Mouse (Mus musculus): ENCODE results near the gene Krt8.

DNA sequence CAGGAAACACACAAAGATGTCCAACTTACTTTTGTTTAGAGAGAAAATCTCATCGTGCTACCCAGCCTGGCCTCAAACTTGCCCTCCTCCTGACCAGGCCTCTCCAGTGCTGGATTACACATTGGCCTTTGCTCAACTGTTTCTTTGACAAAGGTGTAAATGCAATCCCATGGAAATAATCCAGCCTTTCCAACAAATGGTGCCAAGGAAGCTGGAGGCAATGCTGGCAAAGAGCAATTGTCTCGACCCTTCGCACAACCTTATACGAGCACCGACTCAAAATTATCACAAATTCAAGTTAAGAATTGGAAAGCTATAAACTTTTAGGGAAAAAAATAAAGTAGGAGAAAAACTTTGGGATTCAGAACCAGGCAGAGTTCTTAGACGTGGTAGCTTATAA lies 43.7 kb upstream of the Krt8 start:
- TF ChIP-seq POLR2A (IDR thresholded peaks at IDR 0.05; ENCODE audit: extremely low read depth, insufficient read depth, low read length) (no peak), CTCF (IDR thresholded peaks at IDR 0.05; ENCODE audit: extremely low read depth, insufficient read depth, low read length) (no peak)
